Mouse (Mus musculus) thymus, postnatal 10 days (tissue): ENCODE results near the gene Zfp599.
"Not testable (repeated sequence)": the region's sequence is repeated elsewhere in the genome, so short reads cannot be mapped to it uniquely, and the experiment has no call there.

ENCODE experiments used
- DNase-seq, 2 experiments: peaks; one replicate each; pipeline ENCODE4 v3.0.0; 2021; ENCODE audit warnings: low spot score in 2 of 2

Zfp599 gene

GRCm38 (mm10) chr9:22259184-22260091, at the start of gene Zfp599:
Gene Zfp599, minus strand, starts transcription at chr9:22259895.
- peak; percentile 61 to 65 for DNase-seq

- DNase-seq: not testable (repeated sequence)
Measured at GRCm38 (mm10) chr9:22307920-22308262, 48.2 kb upstream of the Zfp599 start.

- peak; percentile 94 to 95 for DNase-seq
Measured at GRCm38 (mm10) chr9:22307156-22307919, 47.6 kb upstream of the Zfp599 start, which contains the start of gene Zfp810. Gene Zfp810, minus strand, starts transcription at chr9:22307648.

DNA sequence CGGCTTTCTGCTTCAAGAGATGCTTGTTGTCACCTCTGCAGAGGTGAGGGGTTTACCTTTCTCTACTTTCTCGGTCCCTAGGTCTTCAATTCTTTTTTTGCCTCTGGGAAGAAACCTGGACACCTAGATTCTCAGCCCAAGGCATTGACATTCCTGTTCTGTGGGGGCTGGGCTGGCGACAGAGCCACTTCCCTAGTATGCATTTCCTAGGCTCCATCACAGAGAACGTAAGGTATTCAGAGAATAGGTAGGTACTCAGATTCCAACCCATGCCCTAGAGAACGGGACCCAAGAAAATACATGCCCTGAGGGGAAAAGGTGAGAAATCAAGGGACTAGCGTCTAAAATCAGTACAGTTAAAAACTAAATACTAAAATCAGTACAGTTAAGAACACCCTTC, 47.0 kb upstream of the Zfp599 start:
- no peak for DNase-seq

GRCm38 (mm10) chr9:22302199-22302598, 42.5 kb upstream of the Zfp599 start:
- no peak for DNase-seq

GRCm38 (mm10) chr9:22278733-22279132, 19.0 kb upstream of the Zfp599 start:
- DNase-seq: no peak

DNA sequence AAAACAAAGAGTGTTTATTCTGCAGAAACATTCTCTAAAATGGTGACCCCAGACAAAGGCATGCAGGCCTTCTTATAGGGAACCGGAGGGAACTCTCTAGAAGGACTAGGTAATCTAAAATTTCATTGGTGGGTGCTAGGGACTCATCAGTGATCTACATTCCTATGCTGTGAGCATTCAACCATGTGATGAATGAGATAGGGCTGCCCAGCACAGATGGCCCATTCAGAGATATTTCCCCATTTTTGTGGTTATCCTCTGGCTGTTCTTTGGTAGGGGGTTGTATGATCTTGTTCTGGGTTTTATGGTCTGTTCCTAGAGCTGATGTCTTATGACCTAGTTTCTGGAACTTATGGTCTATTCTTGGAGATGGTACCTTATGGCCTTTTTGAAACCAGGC, 9.2 kb upstream of the Zfp599 start:
- DNase-seq: no peak

DNA sequence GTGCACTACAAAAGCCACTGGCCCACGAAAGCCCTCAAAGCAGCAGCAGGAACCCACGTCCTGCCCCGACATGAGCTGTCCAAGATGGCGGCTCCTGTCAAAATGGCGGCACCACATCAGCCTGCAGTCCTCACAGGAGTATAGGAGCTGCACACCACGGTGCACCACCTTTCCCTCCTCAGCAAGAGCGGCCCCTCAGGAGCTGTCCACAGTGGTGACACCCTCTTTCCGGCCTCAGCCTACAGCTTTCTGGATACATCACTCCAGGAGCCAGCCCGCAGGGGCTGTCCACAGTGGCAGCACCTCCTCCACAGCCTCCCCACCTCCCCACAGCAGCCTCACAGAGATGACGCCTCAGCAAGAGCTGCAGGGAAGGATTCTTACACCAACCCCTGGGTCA, 2.9 kb upstream of the Zfp599 start:
- no peak for DNase-seq

DNA sequence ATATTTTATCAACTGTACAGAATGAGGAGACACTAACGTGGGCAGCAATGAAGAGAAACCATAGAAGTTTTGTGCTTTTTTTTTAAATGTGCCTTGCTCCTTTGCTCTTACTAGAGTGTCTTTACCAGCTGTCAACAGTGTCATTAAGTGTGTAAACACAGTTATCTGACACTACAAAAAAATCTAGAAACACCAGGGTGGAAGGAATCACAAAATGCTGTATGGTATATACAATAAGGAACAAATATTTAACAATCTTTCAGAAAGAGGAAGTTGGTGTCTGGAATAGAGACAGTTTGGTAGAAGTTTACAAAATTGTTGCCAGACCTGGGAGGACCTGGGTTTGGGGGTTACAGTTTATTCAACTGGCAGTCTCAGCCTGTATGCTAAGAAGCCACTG, 1.9 kb upstream of the Zfp599 start:
- DNase-seq: no peak

DNA sequence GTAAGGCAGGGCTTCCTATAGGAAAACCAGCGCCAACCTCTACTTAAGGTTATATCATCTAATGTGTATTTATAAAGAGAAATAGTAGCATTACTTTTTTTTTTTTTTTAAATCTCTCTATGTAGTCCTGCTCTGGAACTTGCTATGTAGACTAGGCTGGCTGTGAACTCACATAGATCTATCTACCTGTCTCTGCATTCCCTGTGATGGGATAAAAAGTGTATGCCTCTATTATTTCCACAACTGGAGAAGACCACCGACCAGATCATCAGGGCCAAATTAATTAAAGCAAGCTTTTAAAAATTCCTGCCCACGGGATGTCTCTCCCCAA, 362 bp upstream of the Zfp599 start:
- no peak for DNase-seq

- DNase-seq: no peak
Measured at GRCm38 (mm10) chr9:22258784-22259183, 911 bp downstream of the Zfp599 start.

GRCm38 (mm10) chr9:22256579-22256978, 3.1 kb downstream of the Zfp599 start:
- no peak for DNase-seq

DNA sequence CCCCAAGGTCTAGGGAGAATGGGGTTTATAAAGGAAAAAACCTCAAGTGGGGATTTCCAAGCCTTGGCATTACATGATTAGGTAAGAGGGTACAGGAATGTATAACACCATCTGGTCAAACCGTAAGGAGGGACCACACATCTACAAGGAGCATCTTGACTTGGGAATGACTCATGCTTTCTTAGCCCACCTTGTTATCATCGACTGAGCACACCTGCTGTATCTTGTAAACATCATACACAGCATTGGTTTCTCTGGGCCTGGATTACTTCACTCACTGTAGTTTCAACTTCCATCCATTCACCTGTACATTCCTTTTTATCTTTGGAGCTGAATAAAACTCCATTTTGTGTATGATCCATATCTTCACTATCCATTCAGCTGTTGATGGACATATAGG, 15.5 kb downstream of the Zfp599 start:
- no peak for DNase-seq

DNA sequence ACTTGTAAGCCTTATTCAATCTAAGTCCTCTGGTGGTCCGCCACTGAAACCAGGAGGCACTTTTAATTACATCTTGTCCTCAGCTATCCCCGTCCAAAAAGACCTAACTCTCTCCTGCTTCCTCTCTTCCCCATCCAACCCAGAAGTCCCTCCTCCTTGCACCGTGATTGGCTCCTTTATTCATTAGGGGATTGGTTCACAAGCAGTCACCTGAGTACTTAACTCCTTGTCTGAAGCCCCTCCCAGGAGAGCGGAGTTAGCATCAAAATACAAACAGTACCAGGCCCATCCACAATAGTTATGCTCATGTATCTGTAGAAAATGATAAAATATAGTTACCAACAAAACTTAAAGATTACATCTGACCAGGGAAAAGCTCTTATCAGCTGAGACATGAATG, 19.7 kb downstream of the Zfp599 start:
- no peak for DNase-seq

DNA sequence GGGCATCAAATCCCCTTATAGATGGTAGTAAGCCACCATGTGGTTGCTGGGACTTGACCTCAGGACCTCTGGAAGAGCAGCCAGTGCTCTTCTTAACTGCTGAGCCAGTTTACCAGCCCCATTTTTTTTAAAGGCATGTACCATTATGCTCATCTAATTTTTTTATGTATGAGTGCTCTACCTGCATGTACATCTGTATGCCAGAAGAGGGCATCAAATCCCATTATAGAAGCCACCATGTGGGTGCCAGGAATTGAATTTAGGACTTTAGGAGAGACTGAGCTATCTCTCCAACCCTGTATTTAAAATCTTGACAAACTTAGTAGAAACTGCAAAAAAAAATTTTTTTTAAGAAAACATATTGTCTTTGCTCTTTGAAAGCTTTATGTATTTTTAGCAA, 29.1 kb downstream of the Zfp599 start:
- no peak for DNase-seq

DNA sequence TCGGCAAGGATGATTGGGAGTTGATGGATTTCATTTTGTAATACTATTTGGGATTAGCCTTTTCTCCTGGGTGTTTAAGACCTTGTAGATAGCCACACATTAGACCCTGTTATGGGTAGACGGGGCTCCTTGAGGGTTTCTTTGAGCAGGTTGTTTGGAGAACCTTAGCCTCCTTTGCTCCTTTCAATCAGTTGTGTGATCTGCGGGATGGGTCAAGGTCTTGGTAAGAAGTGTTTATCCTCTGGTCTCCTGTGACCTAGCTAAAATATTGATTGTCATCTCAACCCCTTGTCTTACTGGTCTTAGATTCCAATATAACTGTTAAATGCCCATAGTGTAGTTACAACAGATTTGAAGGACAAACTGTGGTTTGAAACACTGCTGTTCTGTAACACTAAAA, 29.6 kb downstream of the Zfp599 start:
- DNase-seq: no peak

DNA sequence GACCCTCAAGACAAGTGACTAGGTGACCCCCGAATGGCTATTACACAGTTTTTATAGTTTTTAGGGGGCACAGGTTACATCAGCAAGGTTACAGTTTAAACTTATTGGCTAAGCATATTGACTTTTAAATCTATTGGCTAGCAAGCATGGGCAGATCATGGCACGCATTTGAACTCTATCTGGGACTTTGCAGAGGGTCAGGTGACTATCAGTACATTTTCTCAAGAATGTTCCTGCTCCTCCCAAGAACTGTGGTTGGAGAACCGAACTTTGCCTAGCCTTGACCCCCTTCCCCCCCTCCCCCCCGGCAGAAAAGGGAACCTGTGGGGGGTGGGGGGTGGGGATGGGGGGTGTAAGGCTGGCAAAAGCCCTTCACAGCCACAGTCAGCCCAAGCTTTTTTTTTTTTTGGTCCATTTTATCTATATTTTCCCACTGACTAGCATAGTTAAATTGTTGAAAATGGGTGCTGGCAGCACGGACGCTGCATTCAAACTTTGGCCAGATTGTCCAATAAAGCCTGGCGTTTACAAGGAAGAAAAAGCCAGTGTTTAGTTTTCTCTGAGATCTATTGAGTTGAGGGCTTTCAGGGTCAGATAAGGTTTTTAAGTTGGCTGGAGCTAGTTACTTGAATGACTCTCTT, 30.2 kb downstream of the Zfp599 start:
- DNase-seq: no peak

GRCm38 (mm10) chr9:22226846-22227245, 32.8 kb downstream of the Zfp599 start:
- DNase-seq: no peak

- DNase-seq: not testable (repeated sequence)
Measured at GRCm38 (mm10) chr9:22226389-22226673, 33.4 kb downstream of the Zfp599 start.

GRCm38 (mm10) chr9:22225581-22226388, 33.9 kb downstream of the Zfp599 start, which contains the start of gene Zfp809:
Gene Zfp809, plus strand, starts transcription at chr9:22225714.
- DNase-seq: peak; percentile 99 to 100

- DNase-seq: peak; percentile 29 to 53
Measured at GRCm38 (mm10) chr9:22224536-22225503, 34.9 kb downstream of the Zfp599 start.
